Mouse (Mus musculus): ENCODE data around the gene Cabp7. TPM values are rescaled to one million over a fixed set of nuclear protein-coding genes. Genes with fewer than 3 reads are reported as not detected.

The Cabp7 gene
- not detected for total RNA-seq (2023)

GRCm38 (mm10) chr11:4746733-4747132 is at the start of gene Cabp7:
Cabp7 (minus strand) TSS chr11:4746778.

GRCm38 (mm10) chr11:4704072-4704964 is 42.3 kb downstream of the Cabp7 start, which contains the start of the genes Uqcr10 and Zmat5:
Uqcr10 (minus strand) TSS chr11:4704342.
Zmat5 (plus strand) TSS chr11:4704678.

Other genes with a start within 250 kb of the Cabp7 start
- 97.9 TPM for gene Mtmr3, start 151.9 kb downstream of the Cabp7 start, total RNA-seq (2023)
- not detected for gene Gm11032, start 126.7 kb downstream of the Cabp7 start, total RNA-seq (2023)
- gene Ascc2, start 109.0 kb downstream of the Cabp7 start, total RNA-seq (2023) = 33.2 TPM
- 128 TPM for gene Uqcr10, start 42.4 kb downstream of the Cabp7 start, total RNA-seq (2023)
- gene Zmat5, start 42.1 kb downstream of the Cabp7 start, total RNA-seq (2023) = 36.5 TPM
- gene Nf2, start 102.8 kb upstream of the Cabp7 start, total RNA-seq (2023) = 49.0 TPM
- gene Nipsnap1, start 127.2 kb upstream of the Cabp7 start, total RNA-seq (2023) = 19.6 TPM
- 43.2 TPM for gene Thoc5, start 148.5 kb upstream of the Cabp7 start, total RNA-seq (2023)
- 1.9 TPM for gene Nefh, start 201.3 kb upstream of the Cabp7 start, total RNA-seq (2023)
- 98.9 TPM for gene Ap1b1, start 240.0 kb upstream of the Cabp7 start, total RNA-seq (2023)